Mouse (Mus musculus): ENCODE results near the gene Zic1.

DNA sequence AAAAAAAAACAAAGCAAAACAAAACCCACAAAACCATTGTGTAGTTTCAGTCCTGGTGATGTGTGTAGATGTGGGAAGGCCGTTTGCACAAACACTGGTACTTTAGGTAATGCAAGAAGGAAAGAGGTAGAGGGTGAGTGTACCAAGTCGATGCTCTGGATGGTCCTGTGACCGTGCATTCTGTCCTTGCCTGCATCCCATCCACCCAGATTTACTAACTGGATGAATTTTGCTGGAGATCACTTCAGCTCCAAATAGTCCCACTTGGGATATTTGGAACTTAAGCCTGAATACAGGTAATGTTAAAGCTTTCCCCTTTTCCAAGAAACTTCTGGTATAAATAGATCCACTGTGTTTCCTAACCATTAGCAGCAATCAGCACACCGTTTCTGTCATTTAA lies 22.6 kb upstream of the Zic1 start:
- TF ChIP-seq CTCF (IDR thresholded peaks at IDR 0.05; ENCODE audit: low read depth, low read length) = no peak
- no peak for TF ChIP-seq POLR2A (IDR thresholded peaks at IDR 0.05; ENCODE audit: extremely low read depth, insufficient read depth, low read length)

All from liver, adult 2 months (tissue).